Mouse (Mus musculus) liver, embryonic 15.5 days (tissue): ENCODE results near the gene Nek5. TPM values are rescaled to one million over a fixed set of nuclear protein-coding genes. Genes with fewer than 3 reads are reported as not detected.
A peak's percentile ranks its signal among the peaks of the same experiment; 100 is the strongest.

Source experiments
- ATAC-seq: fragments of 200-750 bp; cut with Nextera tagmentation; 2 replicates; pipeline ENCODE4 v1.8.0; 2017; ENCODE audit warnings: moderate number of reproducible peaks, mild to moderate bottlenecking, moderate library complexity; ENCODE audit not compliant: insufficient read depth
- H3K27ac ChIP-seq: fragments of 300-500 bp; sonication (generic); replicated peaks from 2 replicates; pipeline ENCODE4 v1.5.1; 2015; ENCODE audit warnings: mild to moderate bottlenecking, inconsistent platforms
- H3K27me3 ChIP-seq: fragments of 300-500 bp; sonication (generic); 2 replicates; pipeline ENCODE4 v1.6.1; 2015; ENCODE audit warnings: mild to moderate bottlenecking, inconsistent platforms
- H3K36me3 ChIP-seq: fragments of 300-500 bp; sonication (generic); replicated peaks from 2 replicates; pipeline ENCODE4 v1.6.1; 2015; ENCODE audit warnings: moderate library complexity, mild to moderate bottlenecking, inconsistent platforms
- H3K4me1 ChIP-seq: fragments of 300-500 bp; sonication (generic); replicated peaks from 2 replicates; pipeline ENCODE4 v1.6.1; 2015; ENCODE audit warnings: inconsistent platforms
- H3K4me2 ChIP-seq: fragments of 300-500 bp; sonication (generic); 2 replicates; pipeline ENCODE4 v1.6.1; 2015; ENCODE audit warnings: moderate library complexity, mild to moderate bottlenecking, inconsistent platforms
- H3K4me3 ChIP-seq: fragments of 300-500 bp; sonication (generic); replicated peaks from 2 replicates; pipeline ENCODE4 v1.5.1; 2015; ENCODE audit warnings: mild to moderate bottlenecking, inconsistent platforms
- H3K9ac ChIP-seq: fragments of 300-500 bp; sonication (generic); 2 replicates; pipeline ENCODE4 v1.6.1; 2015; ENCODE audit warnings: moderate library complexity, mild to moderate bottlenecking, inconsistent platforms
- H3K9me3 ChIP-seq: fragments of 300-500 bp; sonication (generic); replicated peaks from 2 replicates; pipeline ENCODE4 v1.6.1; 2016; ENCODE audit warnings: inconsistent platforms
- WGBS: fragments of 180-500 bp; shearing (Covaris S2); methylation state at CpG from one replicate; pipeline ENCODE4 v1.1.7; 2015; ENCODE audit warnings: mixed read lengths; ENCODE audit not compliant: insufficient replicate concordance; 5-methylcytosine and 5-hydroxymethylcytosine counted together
- polyA plus RNA-seq: library from polyadenylated mRNA; unstranded; fragments of >200 nt; fragmentation: Nextera tagmentation; extraction: Ambion mirVana; gene quantifications from 2 replicates; pipeline ENCODE4 v1.2.1, GENCODE M21; 2015

The Nek5 gene
- polyA plus RNA-seq, 1 experiment from 2014 or later = 0.08 TPM

- 70% methylated on average over 12 of the region's 12 CpGs for WGBS
- Histone ChIP-seq H3K36me3 (no peaks in the 10 kb centered on the region), H3K4me2 (no peak overlapping the region), H3K4me3 (no peak overlapping the region), H3K27me3 (no peaks in the 10 kb centered on the region), H3K9me3 (no peaks in the 10 kb centered on the region), H3K9ac (no peak overlapping the region), H3K4me1 (peaks cover 42% of the 10 kb centered on the region), H3K27ac (no peak overlapping the region)
- ATAC-seq = no peak
These were observed 81.1 kb downstream of the Nek5 start for GRCm38 (mm10) chr8:22043706-22044105.

- Histone ChIP-seq H3K27me3 (no peaks in the 10 kb centered on the region), H3K4me2 (no peak overlapping the region), H3K27ac (no peak overlapping the region), H3K36me3 (0 out of 2 replicates have a peak, but pooled peaks cover 6% of the 10 kb centered on the region), H3K4me3 (no peak overlapping the region), H3K4me1 (peaks cover 39% of the 10 kb centered on the region), H3K9ac (no peak overlapping the region), H3K9me3 (no peaks in the 10 kb centered on the region)
- ATAC-seq = no peak
- WGBS = 68% methylated on average over 3 of the region's 3 CpGs
These were observed 82.3 kb downstream of the Nek5 start for GRCm38 (mm10) chr8:22042515-22042914.

- Histone ChIP-seq H3K36me3 (peaks cover 6% of the 10 kb centered on the region; the same call in 1 of the 2 replicates), H3K4me2 (no peak overlapping the region), H3K4me3 (no peak overlapping the region), H3K9ac (no peak overlapping the region), H3K27ac (peak overlapping the region; percentile 49; the same call in 1 of the 2 replicates), H3K27me3 (no peaks in the 10 kb centered on the region), H3K9me3 (no peaks in the 10 kb centered on the region), H3K4me1 (peaks cover 33% of the 10 kb centered on the region)
- ATAC-seq = no peak
- 48% methylated on average over 6 of the region's 6 CpGs for WGBS
These were observed 84.7 kb downstream of the Nek5 start for GRCm38 (mm10) chr8:22040153-22040509.

- peak overlapping the region; percentile 44 for H3K4me3 ChIP-seq
- peak overlapping the region; percentile 49 for H3K27ac ChIP-seq
- 26% methylated on average over 15 of the region's 15 CpGs for WGBS
- peaks cover 6% of the 10 kb centered on the region; the same call in 1 of the 2 replicates for H3K36me3 ChIP-seq
- no peak overlapping the region for H3K9ac ChIP-seq
- H3K4me1 ChIP-seq = peaks cover 30% of the 10 kb centered on the region
- H3K27me3 ChIP-seq = no peaks in the 10 kb centered on the region
- no peaks in the 10 kb centered on the region for H3K9me3 ChIP-seq
- H3K4me2 ChIP-seq = peak overlapping the region; percentile 40
- ATAC-seq = peak; percentile 63
These were observed 85.2 kb downstream of the Nek5 start for GRCm38 (mm10) chr8:22039468-22040152.

GRCm38 (mm10) chr8:22037022-22037421, 87.8 kb downstream of the Nek5 start:
- Histone ChIP-seq H3K4me1 (peaks cover 19% of the 10 kb centered on the region; the same call in 1 of the 2 replicates), H3K9me3 (no peaks in the 10 kb centered on the region), H3K9ac (no peak overlapping the region), H3K27ac (peak overlapping the region; percentile 62), H3K4me2 (peak overlapping the region; percentile 40), H3K36me3 (peaks cover 6% of the 10 kb centered on the region; the same call in 1 of the 2 replicates), H3K4me3 (no peak overlapping the region), H3K27me3 (no peaks in the 10 kb centered on the region)
- ATAC-seq = peak; percentile 70
- 62% methylated on average over 7 of the region's 7 CpGs for WGBS

GRCm38 (mm10) chr8:22036137-22036536, 88.7 kb downstream of the Nek5 start:
- peaks cover 13% of the 10 kb centered on the region; the same call in 1 of the 2 replicates for H3K4me1 ChIP-seq
- WGBS = 86% methylated on average over 9 of the region's 9 CpGs
- H3K4me2 ChIP-seq = no peak overlapping the region
- peaks cover 6% of the 10 kb centered on the region; the same call in 1 of the 2 replicates for H3K36me3 ChIP-seq
- no peak overlapping the region for H3K27ac ChIP-seq
- H3K4me3 ChIP-seq = no peak overlapping the region
- no peaks in the 10 kb centered on the region for H3K9me3 ChIP-seq
- no peak for ATAC-seq
- no peak overlapping the region for H3K9ac ChIP-seq
- no peaks in the 10 kb centered on the region for H3K27me3 ChIP-seq

- no peak for ATAC-seq
- peaks cover 31% of the 10 kb centered on the region for H3K36me3 ChIP-seq
These were observed 93.9 kb downstream of the Nek5 start for GRCm38 (mm10) chr8:22030990-22031389.

GRCm38 (mm10) chr8:22028973-22029372, 95.9 kb downstream of the Nek5 start:
- Histone ChIP-seq H3K36me3 (peaks cover 43% of the 10 kb centered on the region), H3K9ac (no peak overlapping the region), H3K4me2 (no peak overlapping the region), H3K4me3 (no peak overlapping the region), H3K9me3 (no peaks in the 10 kb centered on the region), H3K4me1 (no peaks in the 10 kb centered on the region), H3K27ac (no peak overlapping the region), H3K27me3 (no peaks in the 10 kb centered on the region)
- ATAC-seq = no peak
- 85% methylated on average over 3 of the region's 3 CpGs for WGBS

More at GRCm38 (mm10) chr8:22030990-22031389, 93.9 kb downstream of the Nek5 start:
- no peak overlapping the region for H3K9ac ChIP-seq
- H3K9me3 ChIP-seq = no peaks in the 10 kb centered on the region
- no peak overlapping the region for H3K27ac ChIP-seq
- 75% methylated on average over 3 of the region's 3 CpGs for WGBS
- no peaks in the 10 kb centered on the region for H3K4me1 ChIP-seq
- no peaks in the 10 kb centered on the region for H3K27me3 ChIP-seq
- H3K4me2 ChIP-seq = no peak overlapping the region
- H3K4me3 ChIP-seq = no peak overlapping the region

GRCm38 (mm10) chr8:22025241-22025640, 99.6 kb downstream of the Nek5 start:
- no peak overlapping the region for H3K9ac ChIP-seq

More at GRCm38 (mm10) chr8:22025241-22025640, 99.6 kb downstream of the Nek5 start:
- no peak for ATAC-seq
- Histone ChIP-seq H3K27me3 (no peaks in the 10 kb centered on the region), H3K4me2 (no peak overlapping the region), H3K4me3 (no peak overlapping the region), H3K4me1 (no peaks in the 10 kb centered on the region), H3K36me3 (peaks cover 69% of the 10 kb centered on the region), H3K9me3 (no peaks in the 10 kb centered on the region), H3K27ac (no peak overlapping the region)
- WGBS = 70% methylated on average over 4 of the region's 4 CpGs

Other genes with a start within 250 kb of the Nek5 start
- gene Defb9, start 239.6 kb downstream of the Nek5 start, polyA plus RNA-seq = not detected in 2 replicates
- not detected in 2 replicates for gene Defb11, start 218.6 kb downstream of the Nek5 start, polyA plus RNA-seq
- not detected in 2 replicates for gene Defb15, start 192.3 kb downstream of the Nek5 start, polyA plus RNA-seq
- not detected in 2 replicates for gene Defb35, start 186.7 kb downstream of the Nek5 start, polyA plus RNA-seq
- gene Defb13, start 178.3 kb downstream of the Nek5 start, polyA plus RNA-seq = not detected in 2 replicates
- not detected in 2 replicates for gene Fam90a1a, start 166.3 kb downstream of the Nek5 start, polyA plus RNA-seq
- gene Ccdc70, start 155.3 kb downstream of the Nek5 start, polyA plus RNA-seq = not detected in 2 replicates
- gene Atp7b, start 64.7 kb downstream of the Nek5 start, polyA plus RNA-seq = 11.6 and 12.3 TPM in 2 replicates
- 9.2 and 9.3 TPM in 2 replicates for gene Alg11, start 64.3 kb downstream of the Nek5 start, polyA plus RNA-seq
- gene Nek3, start 41.4 kb upstream of the Nek5 start, polyA plus RNA-seq = 1.4 and 1.5 TPM in 2 replicates
- 20.1 and 21.5 TPM in 2 replicates for gene Ckap2, start 60.8 kb upstream of the Nek5 start, polyA plus RNA-seq
- gene Vps36, start 67.8 kb upstream of the Nek5 start, polyA plus RNA-seq = 7.0 and 7.6 TPM in 2 replicates
- gene Thsd1, start 102.3 kb upstream of the Nek5 start, polyA plus RNA-seq = 1.7 and 1.9 TPM in 2 replicates
- not detected in 2 replicates for gene Tpte, start 158.4 kb upstream of the Nek5 start, polyA plus RNA-seq